Comparison of ENCODE assay signal across 9 mouse cellular contexts in genomic region chr1:132237585-132238159, GRCm38 (mm10). TPM values are rescaled to one million over a fixed set of nuclear protein-coding genes. Genes with fewer than 3 reads are reported as not detected.
DNase-seq lines count a peak whose midpoint lies in the region; ATAC-seq and TF ChIP-seq lines count a peak whose summit lies in the region.
"Had no signal": no experiment of that assay in that cellular context is flagged by ENCODE, and none has a peak within 500 bp of the region (broad histone marks: within the 10 kb centered on the region; RNA-seq: fewer than 3 reads in every experiment).

No protein-coding gene starts in this region.

- no peaks in the 10 kb centered on the region for H3K9me3 ChIP-seq in intestine, embryonic 14.5 days (ENCODE audit: control insufficient read depth, low read length)
- H3K9me3 ChIP-seq in intestine, embryonic 15.5 days = no peaks in the 10 kb centered on the region
- no peaks in the 10 kb centered on the region for H3K9me3 ChIP-seq in heart, postnatal 0 days (replicated peaks; ENCODE audit: control insufficient read depth, low read length)
- no peaks in the 10 kb centered on the region for H3K9me3 ChIP-seq in midbrain, embryonic 14.5 days (ENCODE audit: control insufficient read depth, low read length)
- H3K9me3 ChIP-seq: midbrain, embryonic 12.5 days had no signal

- H3K9ac ChIP-seq in intestine, embryonic 14.5 days (ENCODE audit: low read length) = no peak overlapping the region
- no peak overlapping the region for H3K9ac ChIP-seq in intestine, embryonic 15.5 days
- no peak overlapping the region for H3K9ac ChIP-seq in heart, postnatal 0 days (replicated peaks; ENCODE audit: low read depth, low read length)
- H3K9ac ChIP-seq in midbrain, embryonic 14.5 days (replicated peaks; ENCODE audit: low read length) = no peak overlapping the region
- H3K9ac ChIP-seq: midbrain, embryonic 12.5 days had no signal

- peak; percentile 88 for TF ChIP-seq CTCF in heart, postnatal 0 days (IDR thresholded peaks at IDR 0.05; ENCODE audit: low read depth)

- peak; percentile 84 for DNase-seq in intestine, embryonic 14.5 days (ENCODE audit: low spot score)
- DNase-seq in adrenal gland, adult 2 months = peak; percentile 62
- peak; percentile 72 for DNase-seq in embryo, embryonic 10 days (ENCODE audit: low spot score)
- peak; percentile 57 for DNase-seq in heart, postnatal 0 days (ENCODE audit: low spot score)
- peak; percentile 59 to 71 for DNase-seq in layer of hippocampus, postnatal 36 days
- peak; percentile 87 for DNase-seq in midbrain, embryonic 14.5 days
- peak; percentile 37 for DNase-seq in spleen, postnatal 36 days (ENCODE audit: low spot score in 2 of 2)

- TF ChIP-seq EP300 in heart, postnatal 0 days (IDR thresholded peaks at IDR 0.05; ENCODE audit: low read depth) = no peak

- H3K36me3 ChIP-seq in intestine, embryonic 14.5 days (ENCODE audit: control insufficient read depth, insufficient read depth, low read length) = no peaks in the 10 kb centered on the region
- H3K36me3 ChIP-seq in intestine, embryonic 15.5 days = no peaks in the 10 kb centered on the region
- no peaks in the 10 kb centered on the region for H3K36me3 ChIP-seq in heart, postnatal 0 days (replicated peaks; ENCODE audit: control insufficient read depth, insufficient read depth, low read length)
- H3K36me3 ChIP-seq in midbrain, embryonic 14.5 days (ENCODE audit: control insufficient read depth, insufficient read depth, low read length) = no peaks in the 10 kb centered on the region
- H3K36me3 ChIP-seq: midbrain, embryonic 12.5 days had no signal

- H3K4me1 ChIP-seq in intestine, embryonic 14.5 days (replicated peaks; ENCODE audit: control insufficient read depth, insufficient read depth, low read length) = peaks cover 6% of the 10 kb centered on the region; the same call in 1 of the 2 replicates
- no peaks in the 10 kb centered on the region for H3K4me1 ChIP-seq in intestine, embryonic 15.5 days (replicated peaks)
- H3K4me1 ChIP-seq in heart, postnatal 0 days (ENCODE audit: control insufficient read depth, insufficient read depth) = no peaks in the 10 kb centered on the region
- no peaks in the 10 kb centered on the region for H3K4me1 ChIP-seq in midbrain, embryonic 14.5 days (ENCODE audit: control insufficient read depth, insufficient read depth, low read length)

- H3K27me3 ChIP-seq in intestine, embryonic 14.5 days (replicated peaks; ENCODE audit: control insufficient read depth, insufficient read depth, low read length) = no peaks in the 10 kb centered on the region
- H3K27me3 ChIP-seq in intestine, embryonic 15.5 days (replicated peaks) = peaks cover 6% of the 10 kb centered on the region; the same call in 1 of the 2 replicates
- peaks cover 29% of the 10 kb centered on the region; the same call in 1 of the 2 replicates for H3K27me3 ChIP-seq in heart, postnatal 0 days (ENCODE audit: control insufficient read depth, insufficient read depth, low read length)
- H3K27me3 ChIP-seq in midbrain, embryonic 14.5 days (ENCODE audit: control insufficient read depth, insufficient read depth, low read length) = no peaks in the 10 kb centered on the region

- H3K4me2 ChIP-seq in intestine, embryonic 14.5 days (ENCODE audit: low read length) = no peak overlapping the region
- no peak overlapping the region for H3K4me2 ChIP-seq in intestine, embryonic 15.5 days (replicated peaks)
- no peak overlapping the region for H3K4me2 ChIP-seq in heart, postnatal 0 days (ENCODE audit: low read depth, low read length)
- no peak overlapping the region for H3K4me2 ChIP-seq in midbrain, embryonic 14.5 days (ENCODE audit: low read length)
- H3K4me2 ChIP-seq: midbrain, embryonic 12.5 days had no signal

- H3K4me3 ChIP-seq in intestine, embryonic 14.5 days (ENCODE audit: low read depth, low read length) = no peak overlapping the region
- no peak overlapping the region for H3K4me3 ChIP-seq in intestine, embryonic 15.5 days (replicated peaks)
- no peak overlapping the region for H3K4me3 ChIP-seq in heart, postnatal 0 days (ENCODE audit: low read depth, low read length)
- H3K4me3 ChIP-seq in midbrain, embryonic 14.5 days (replicated peaks; ENCODE audit: low read depth, low read length) = no peak overlapping the region
- H3K4me3 ChIP-seq: midbrain, embryonic 12.5 days had no signal

- no peak for ATAC-seq in intestine, embryonic 14.5 days (replicated peaks; ENCODE audit: low FRiP score, low TSS enrichment, low read depth)
- ATAC-seq in intestine, embryonic 15.5 days = no peak
- no peak for ATAC-seq in heart, postnatal 0 days (ENCODE audit: insufficient read depth, low read depth)
- no peak for ATAC-seq in midbrain, embryonic 14.5 days (ENCODE audit: low FRiP score, low TSS enrichment)

- WGBS in intestine, embryonic 14.5 days = 19% methylated on average over 6 of the region's 6 CpGs
- 24% methylated on average over 6 of the region's 6 CpGs for WGBS in intestine, embryonic 15.5 days
- 17% methylated on average over 6 of the region's 6 CpGs for WGBS in heart, postnatal 0 days
- 22% methylated on average over 6 of the region's 6 CpGs for WGBS in midbrain, embryonic 14.5 days

- H3K27ac ChIP-seq in intestine, embryonic 14.5 days (ENCODE audit: low read depth) = no peak overlapping the region
- H3K27ac ChIP-seq in intestine, embryonic 15.5 days = no peak overlapping the region
- H3K27ac ChIP-seq in heart, postnatal 0 days (ENCODE audit: low read depth) = no peak overlapping the region
- no peak overlapping the region for H3K27ac ChIP-seq in midbrain, embryonic 14.5 days (replicated peaks; ENCODE audit: low read depth, low read length)
- H3K27ac ChIP-seq: midbrain, embryonic 12.5 days had no signal

RNA-seq across cellular contexts. Expression of gene Gm10188, which starts 8.1 kb away (rescaled TPM):
- not detected in 2 replicates for polyA plus RNA-seq in intestine, embryonic 14.5 days (2014; fragmentation: Nextera tagmentation; extraction: Ambion mirVana)
- polyA plus RNA-seq in intestine, embryonic 15.5 days (2015; fragmentation: Nextera tagmentation; extraction: Ambion mirVana) = not detected in 2 replicates
- total RNA-seq in adrenal gland, adult 2 months (2021) = not detected
- polyA plus RNA-seq in adrenal gland, adult 2 months (2012; rRNA removed) = not detected in 2 replicates
- total RNA-seq in heart, postnatal 0 days (2014; rRNA removed; ENCODE audit: low replicate concordance) = not detected in 2 replicates
- polyA plus RNA-seq in heart, postnatal 0 days (2015; fragmentation: Nextera tagmentation; extraction: Ambion mirVana) = not detected in 2 replicates
- total RNA-seq in layer of hippocampus, postnatal 36 days (2021) = not detected
- polyA plus RNA-seq in midbrain, embryonic 14.5 days (2014; fragmentation: Nextera tagmentation; extraction: Ambion mirVana) = 0.70 TPM in 1 of 2 replicates, not detected in the other

RNA-seq across cellular contexts. Expression of gene AC124108.1, which starts 46.4 kb away (rescaled TPM):
- polyA plus RNA-seq in intestine, embryonic 14.5 days (2014; fragmentation: Nextera tagmentation; extraction: Ambion mirVana) = 0.09 TPM in 1 of 2 replicates, not detected in the other
- polyA plus RNA-seq in intestine, embryonic 15.5 days (2015; fragmentation: Nextera tagmentation; extraction: Ambion mirVana) = 0.03 and 0.08 TPM in 2 replicates
- under 1 TPM; 0.10 to 0.12 TPM for total RNA-seq in adrenal gland, adult 2 months (2021)
- polyA plus RNA-seq in adrenal gland, adult 2 months (2012; rRNA removed) = 0.03 and 0.09 TPM in 2 replicates
- total RNA-seq in heart, postnatal 0 days (2014; rRNA removed; ENCODE audit: low replicate concordance) = 0.39 TPM in 1 of 2 replicates, not detected in the other
- polyA plus RNA-seq in heart, postnatal 0 days (2015; fragmentation: Nextera tagmentation; extraction: Ambion mirVana) = not detected in 2 replicates
- under 1 TPM; 0.46 to 0.50 TPM for total RNA-seq in layer of hippocampus, postnatal 36 days (2021)
- polyA plus RNA-seq in midbrain, embryonic 14.5 days (2014; fragmentation: Nextera tagmentation; extraction: Ambion mirVana) = 4.4 and 4.5 TPM in 2 replicates

RNA-seq across cellular contexts. Expression of gene Lemd1, which starts 46.4 kb away (rescaled TPM):
- 0.27 and 0.52 TPM in 2 replicates for polyA plus RNA-seq in intestine, embryonic 14.5 days (2014; fragmentation: Nextera tagmentation; extraction: Ambion mirVana)
- polyA plus RNA-seq in intestine, embryonic 15.5 days (2015; fragmentation: Nextera tagmentation; extraction: Ambion mirVana) = 0.43 and 0.58 TPM in 2 replicates
- total RNA-seq in adrenal gland, adult 2 months (2021) = under 1 TPM in 1 of 2 experiments, not detected in 1; 0.41 TPM
- polyA plus RNA-seq in adrenal gland, adult 2 months (2012; rRNA removed) = 0.19 and 0.20 TPM in 2 replicates
- not detected in 2 replicates for total RNA-seq in heart, postnatal 0 days (2014; rRNA removed; ENCODE audit: low replicate concordance)
- polyA plus RNA-seq in heart, postnatal 0 days (2015; fragmentation: Nextera tagmentation; extraction: Ambion mirVana) = not detected in 2 replicates
- total RNA-seq in layer of hippocampus, postnatal 36 days (2021) = under 1 TPM in 1 of 2 experiments, not detected in 1; 0.58 TPM
- polyA plus RNA-seq in midbrain, embryonic 14.5 days (2014; fragmentation: Nextera tagmentation; extraction: Ambion mirVana) = 21.2 and 23.2 TPM in 2 replicates

Comparison
In these comparisons a context has a peak if more than half of its experiments do, and no peak if none do; other contexts are left out.
1. DNase-seq: peak in every context shown above with its lines; median percentile 87 in midbrain, embryonic 14.5 days; 84 in intestine, embryonic 14.5 days; 72 in embryo, embryonic 10 days; 65 in layer of hippocampus, postnatal 36 days; 62 in adrenal gland, adult 2 months; 57 in heart, postnatal 0 days; 37 in spleen, postnatal 36 days.
2. RNA of gene Lemd1, which starts 46.4 kb away (polyA plus RNA-seq): 21.2 to 23.2 TPM in midbrain, embryonic 14.5 days; 0.43 to 0.58 TPM in intestine, embryonic 15.5 days, 0.27 to 0.52 TPM in intestine, embryonic 14.5 days, 0.19 to 0.20 TPM in adrenal gland, adult 2 months and not detected in heart, postnatal 0 days; every median in the first group is over 10 times any median in the second.